Mouse (Mus musculus): ENCODE measurements around the gene Prickle1. TPM values are rescaled to one million over a fixed set of nuclear protein-coding genes. Genes with fewer than 3 reads are reported as not detected.

Gene Prickle1
- 17.0 and 18.2 TPM in 2 replicates for total RNA-seq (2021)
- long read RNA-seq, full-length matches to known transcripts, result 3 of 11 reads
- long read RNA-seq, partial matches to known transcripts, result 0 of 11 reads
- long read RNA-seq, other reads (novel, unspliced or antisense), result 8 of 11 reads

DNA sequence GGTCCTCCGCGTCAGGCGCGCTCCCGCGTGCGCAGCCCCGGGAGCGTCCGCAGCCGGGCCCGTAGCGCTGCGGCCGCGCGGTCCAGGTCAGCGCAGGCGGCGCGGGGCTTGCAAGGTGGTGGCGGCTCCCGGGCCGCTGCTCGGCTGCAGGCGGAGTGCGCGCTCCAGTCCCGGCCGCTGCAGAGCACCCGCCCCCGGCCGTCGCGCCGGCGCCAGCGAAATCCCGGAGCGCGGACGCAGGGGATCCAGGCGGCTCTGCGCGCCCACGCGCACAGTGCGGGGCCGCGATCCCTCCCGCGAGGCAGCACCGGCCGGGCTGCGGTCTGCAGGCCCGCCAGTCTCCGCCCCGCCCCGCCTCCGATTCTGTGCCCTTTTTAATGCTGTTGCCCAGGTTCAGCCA lies at the start of gene Prickle1:
TSS of gene Prickle1 (minus strand) at position 146 of the 400 bp plus-strand sequence.
- DNase-seq, result peak; percentile 94

GRCm38 (mm10) chr15:93640221-93640620 lies 44.5 kb upstream of the Prickle1 start:
- DNase-seq, result no peak

DNA sequence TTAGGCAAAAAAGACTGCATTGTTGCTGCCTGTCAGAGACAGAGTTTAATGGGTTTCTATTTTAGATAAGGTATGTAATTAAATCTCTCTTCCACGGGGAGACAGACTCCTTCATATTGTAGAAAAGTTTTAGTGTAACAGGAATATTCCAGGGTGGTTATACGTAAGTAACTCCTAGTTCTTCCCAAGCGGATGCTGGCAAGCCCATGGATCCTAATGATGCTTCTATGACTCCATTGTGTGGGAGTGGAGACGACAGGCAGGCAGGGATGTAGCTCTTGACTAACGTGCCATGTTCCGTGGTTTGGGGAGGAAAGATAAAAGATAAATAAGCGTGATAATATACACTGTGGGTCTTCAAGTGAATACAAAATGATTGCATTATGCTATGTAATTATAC lies 41.3 kb upstream of the Prickle1 start:
- DNase-seq, result no peak

DNA sequence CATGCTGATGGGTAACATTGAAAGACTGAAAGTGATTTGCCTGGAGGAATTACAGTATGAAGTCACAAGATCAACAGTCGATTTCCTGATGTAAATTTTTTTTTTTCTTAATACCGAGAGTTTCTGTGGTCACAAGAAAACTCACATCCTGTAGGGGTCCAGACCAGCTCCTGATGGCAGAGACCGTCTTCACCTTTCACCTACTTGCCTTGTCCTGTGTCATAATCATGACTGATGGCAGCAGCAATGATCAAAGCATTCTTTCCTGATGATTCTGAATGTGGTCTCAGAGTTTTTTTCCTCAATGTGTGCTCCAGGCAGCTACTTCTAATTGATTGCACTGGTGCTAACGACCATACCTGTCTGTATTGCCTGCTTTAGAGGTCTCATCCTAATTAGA lies 39.9 kb upstream of the Prickle1 start:
- DNase-seq, result no peak

- no peak for DNase-seq
Observed at GRCm38 (mm10) chr15:93634536-93634935, 38.8 kb upstream of the Prickle1 start.

DNA sequence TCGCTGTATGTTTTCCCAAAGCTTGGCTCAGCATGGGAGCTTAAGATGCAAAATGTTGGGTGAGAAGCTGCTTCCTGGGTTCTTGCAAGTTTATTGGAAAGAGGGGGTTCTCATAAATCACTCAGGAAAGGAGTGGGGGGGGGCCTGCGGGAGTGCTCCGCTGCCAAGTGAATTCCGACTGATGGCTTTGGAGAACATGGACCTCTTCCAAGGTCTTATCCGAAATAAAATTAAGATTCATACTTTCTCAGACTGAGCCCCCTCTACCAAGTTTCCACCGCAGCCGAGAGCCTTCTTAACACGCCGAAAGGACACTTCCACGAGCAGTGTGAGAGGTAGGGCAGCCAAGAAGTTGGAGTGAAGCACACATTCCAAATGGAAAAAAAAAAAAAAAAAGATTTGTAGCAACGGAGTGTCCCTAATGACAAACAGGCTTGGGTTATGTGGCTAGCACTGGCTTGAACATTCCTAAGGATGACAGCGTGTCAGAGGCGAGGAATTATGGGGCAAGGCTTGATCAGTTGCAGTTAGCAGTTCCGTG lies 34.4 kb upstream of the Prickle1 start:
- no peak for DNase-seq

GRCm38 (mm10) chr15:93629201-93629600 lies 33.5 kb upstream of the Prickle1 start:
- no peak for DNase-seq

GRCm38 (mm10) chr15:93627836-93628797 lies 32.4 kb upstream of the Prickle1 start:
- DNase-seq, result no peak

DNA sequence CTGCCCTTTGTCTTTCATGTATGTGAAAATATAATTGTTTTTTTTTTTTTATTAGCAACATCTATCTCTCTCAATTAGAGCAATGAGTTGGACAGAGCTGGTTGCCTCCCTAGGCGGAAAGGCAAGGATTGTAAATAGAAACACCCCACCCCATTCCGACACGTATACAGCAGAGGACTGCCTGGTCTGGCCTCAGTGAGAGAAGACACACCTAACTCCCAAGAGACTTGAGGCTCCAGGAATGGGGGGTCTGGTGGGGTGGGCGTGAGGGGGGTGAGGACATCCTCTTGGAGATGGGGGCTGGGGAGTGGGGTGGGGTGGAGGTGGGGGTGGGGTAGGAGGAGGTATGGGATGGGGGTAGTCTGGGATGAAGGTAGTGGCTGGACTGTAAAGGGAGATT lies 23.9 kb upstream of the Prickle1 start:
- DNase-seq, result no peak

DNA sequence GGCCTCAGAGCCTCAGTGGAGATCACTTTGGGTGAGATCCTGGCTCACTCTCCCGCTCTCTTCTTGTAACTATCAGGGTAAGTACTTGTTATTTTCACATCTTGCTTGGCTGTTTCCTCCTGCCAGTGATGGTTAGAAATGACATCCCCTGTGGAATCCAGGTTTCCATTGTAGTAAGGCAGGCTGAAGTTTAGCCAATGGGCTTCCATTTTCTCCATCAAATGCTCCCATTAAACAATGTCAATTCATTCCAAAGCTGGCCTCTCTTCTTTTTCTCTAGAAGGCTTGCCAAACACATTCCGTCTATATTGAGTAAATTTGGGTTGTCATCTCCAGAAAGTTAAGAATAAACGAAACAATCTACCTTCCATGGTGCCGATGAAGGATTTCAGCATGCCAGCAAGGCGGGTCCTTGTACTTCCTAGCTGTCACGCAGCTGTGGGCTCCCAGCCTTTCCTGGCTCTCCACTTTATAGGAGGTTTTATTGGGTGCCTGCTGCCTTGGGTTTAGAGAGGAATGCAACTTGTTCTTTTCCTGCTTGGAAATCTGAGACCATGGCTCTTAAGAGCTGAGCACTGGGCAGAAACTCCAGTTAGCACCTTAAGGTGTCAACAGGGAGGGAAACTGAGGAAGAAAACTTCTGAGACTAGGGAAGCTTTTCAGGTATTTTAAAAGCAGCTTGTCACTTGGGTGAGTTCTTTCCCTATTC lies 22.9 kb upstream of the Prickle1 start:
- DNase-seq, result no peak

- no peak for DNase-seq
Observed at GRCm38 (mm10) chr15:93616277-93616676, 20.6 kb upstream of the Prickle1 start.

- DNase-seq, result no peak
Observed at GRCm38 (mm10) chr15:93615031-93615430, 19.3 kb upstream of the Prickle1 start.

GRCm38 (mm10) chr15:93613606-93614005 lies 17.9 kb upstream of the Prickle1 start:
- no peak for DNase-seq

- DNase-seq, result no peak
Observed at GRCm38 (mm10) chr15:93611536-93612300, 16.0 kb upstream of the Prickle1 start.

DNA sequence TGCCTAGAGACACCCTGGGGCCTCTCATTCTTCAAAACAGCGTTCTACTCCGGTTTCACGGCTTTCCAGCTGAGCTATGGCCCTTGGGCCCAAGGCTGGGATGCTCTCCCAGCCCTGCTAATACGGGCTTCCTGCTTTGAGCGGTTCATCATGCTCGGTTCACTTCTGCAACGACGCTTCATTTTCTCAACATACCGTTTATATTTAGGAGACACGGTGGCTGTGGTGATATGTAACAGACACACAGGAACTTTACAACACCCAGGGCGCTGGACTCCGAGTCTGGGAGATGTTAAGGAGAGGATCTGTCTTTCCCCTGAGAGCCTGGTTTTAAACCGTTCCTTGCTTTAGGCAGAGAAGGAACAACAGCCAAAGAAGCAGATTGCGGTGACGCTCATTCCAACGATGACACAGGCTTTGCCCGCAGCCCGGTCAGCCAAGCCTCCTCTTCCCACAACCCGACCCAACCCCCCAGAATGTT lies 15.1 kb upstream of the Prickle1 start:
- no peak for DNase-seq

- no peak for DNase-seq
Observed at GRCm38 (mm10) chr15:93610288-93610687, 14.6 kb upstream of the Prickle1 start.

- no peak for DNase-seq
Observed at GRCm38 (mm10) chr15:93602850-93603249, 7.2 kb upstream of the Prickle1 start.

DNA sequence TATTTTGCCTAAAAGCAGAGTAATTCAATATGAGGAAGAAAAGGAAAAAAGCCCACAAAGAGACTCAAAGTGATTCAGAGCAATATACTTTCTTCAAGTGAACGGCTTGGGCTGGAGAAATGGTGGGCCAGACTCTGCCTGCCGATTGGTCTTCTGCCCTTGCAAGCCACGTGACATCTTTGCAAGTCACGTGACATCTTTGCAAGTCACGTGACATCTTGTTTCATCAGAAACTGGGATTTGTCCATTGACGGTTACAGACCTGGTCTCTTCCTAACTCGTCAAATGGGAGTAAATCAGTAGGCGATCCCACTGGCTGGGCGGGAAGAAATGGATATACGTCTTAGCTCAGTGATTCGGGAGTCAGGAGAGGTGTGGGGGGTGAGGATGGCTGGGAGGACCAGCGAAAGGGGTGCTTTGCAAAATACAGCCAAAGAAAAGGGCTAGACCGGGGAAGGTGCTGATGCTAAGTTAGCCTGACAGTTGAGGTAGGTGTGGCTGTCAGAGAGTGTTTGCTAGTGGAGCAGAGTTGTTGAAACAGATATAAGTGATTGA lies 5.8 kb upstream of the Prickle1 start:
- DNase-seq, result no peak

DNA sequence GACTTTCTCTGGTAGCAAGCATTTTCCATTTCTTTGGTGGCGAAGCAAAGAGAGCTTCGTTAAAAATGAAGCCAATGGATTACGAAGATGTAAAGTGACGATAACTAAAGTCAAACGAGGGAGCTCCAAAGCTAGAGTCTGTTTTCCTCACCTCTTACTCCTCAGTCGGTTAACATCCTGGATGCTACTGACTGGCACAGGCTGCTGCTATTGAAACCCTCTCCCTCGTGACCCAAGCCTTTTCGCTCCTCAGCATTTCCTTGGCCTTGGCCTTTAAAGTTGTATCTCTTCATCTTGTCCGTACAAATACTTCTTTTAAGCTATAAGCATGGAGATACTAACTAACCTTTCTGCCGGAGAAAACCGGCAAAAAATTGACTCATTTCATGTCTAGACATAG lies 1.3 kb upstream of the Prickle1 start:
- DNase-seq, result no peak

DNA sequence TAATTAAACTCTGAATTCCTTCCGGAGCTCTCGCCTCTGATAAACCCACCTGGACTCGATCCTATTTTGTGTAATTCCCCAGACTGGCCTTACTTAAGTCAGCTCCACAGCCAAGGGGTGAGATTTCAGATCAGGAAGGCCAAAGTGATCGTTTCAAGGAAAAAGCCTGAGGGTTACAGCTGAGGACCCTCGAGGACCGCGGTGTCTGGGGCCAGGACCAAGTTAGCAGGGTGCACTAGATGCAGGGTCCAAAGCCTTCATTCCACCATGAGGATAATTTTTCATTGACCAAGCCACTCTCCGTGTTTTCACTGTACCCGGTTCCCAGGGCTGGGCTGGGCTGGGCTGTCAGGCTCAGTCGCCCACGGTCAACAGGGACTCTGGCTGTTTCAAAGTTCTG lies 594 bp upstream of the Prickle1 start:
- DNase-seq, result peak; percentile 73

GRCm38 (mm10) chr15:93594888-93595698 lies 598 bp downstream of the Prickle1 start:
- DNase-seq, result peak; percentile 56

Data from adrenal gland, postnatal 25 days (tissue).